Mouse (Mus musculus) ovary, postnatal 14 days (tissue): Measurements from ENCODE around the gene Clec16a.

Source experiments
- DNase-seq: peaks from one replicate; pipeline ENCODE4 v3.0.0; 2022; ENCODE audit warnings: low spot score

The Clec16a gene

DNA sequence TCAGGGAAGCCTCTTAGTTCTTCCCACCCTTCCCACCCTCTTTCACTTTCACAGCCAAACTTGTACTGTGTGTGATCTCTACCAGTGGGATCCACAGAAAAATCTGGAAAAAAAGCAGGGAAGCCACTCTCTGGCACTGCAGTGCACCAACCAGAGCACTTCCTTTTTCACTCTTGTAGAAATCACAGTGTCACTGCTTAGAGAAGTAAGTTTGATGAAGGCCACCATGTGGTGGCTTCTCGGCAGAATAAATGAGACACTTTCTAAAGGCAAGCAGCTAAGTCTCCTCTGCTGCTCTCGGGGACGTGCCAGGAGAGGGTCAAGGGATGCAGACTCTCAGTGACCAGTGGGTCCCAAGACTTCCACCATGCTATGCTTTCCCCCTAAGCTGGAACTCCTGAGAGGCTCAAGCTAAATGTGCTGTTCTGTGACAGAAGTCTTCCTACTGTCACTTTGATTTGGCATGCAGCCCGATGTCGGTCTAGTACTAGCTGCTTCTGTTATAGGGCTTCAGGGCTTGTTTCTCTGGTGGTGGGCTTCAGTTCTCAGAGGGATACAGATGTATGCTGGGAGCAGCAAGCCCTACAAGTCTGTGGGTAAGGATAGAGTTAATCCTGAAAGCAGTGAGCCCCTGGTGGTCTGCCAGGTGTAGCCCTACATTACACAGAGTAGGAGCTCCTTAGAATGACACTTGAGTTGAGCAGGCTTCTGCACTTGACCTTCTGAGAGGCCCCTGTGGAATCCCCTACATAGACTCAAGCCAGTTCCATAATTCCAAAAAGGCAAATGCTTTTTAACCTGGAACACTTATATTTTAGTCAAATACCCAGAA, 178.9 kb downstream of the Clec16a start:
- DNase-seq: no peak

GRCm38 (mm10) chr16:10725156-10725555, 180.0 kb downstream of the Clec16a start:
- no peak for DNase-seq

GRCm38 (mm10) chr16:10727630-10728029, 182.5 kb downstream of the Clec16a start:
- DNase-seq: no peak

DNA sequence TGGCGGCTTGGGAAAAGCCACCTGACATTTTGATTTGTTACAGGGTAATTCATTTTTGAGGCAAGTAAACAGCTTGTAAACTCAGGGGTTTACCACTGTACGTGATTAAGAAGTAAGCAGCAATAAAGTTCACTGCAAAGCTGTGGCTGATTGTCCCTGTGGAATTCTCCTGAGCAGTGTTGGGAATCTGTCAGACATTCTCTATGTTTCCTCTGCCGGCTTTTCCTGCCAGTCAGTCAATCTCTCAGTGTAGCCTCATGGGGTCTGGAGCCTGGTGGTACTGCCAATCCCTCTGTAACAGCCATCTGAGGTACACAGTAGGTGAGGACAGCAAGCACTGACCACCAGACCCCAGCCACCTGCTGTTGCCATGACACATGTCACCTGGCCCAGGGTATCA, 183.7 kb downstream of the Clec16a start:
- no peak for DNase-seq

GRCm38 (mm10) chr16:10730941-10731340, 185.8 kb downstream of the Clec16a start:
- no peak for DNase-seq

- DNase-seq: no peak
Measured at GRCm38 (mm10) chr16:10731785-10732184, 186.6 kb downstream of the Clec16a start.

DNA sequence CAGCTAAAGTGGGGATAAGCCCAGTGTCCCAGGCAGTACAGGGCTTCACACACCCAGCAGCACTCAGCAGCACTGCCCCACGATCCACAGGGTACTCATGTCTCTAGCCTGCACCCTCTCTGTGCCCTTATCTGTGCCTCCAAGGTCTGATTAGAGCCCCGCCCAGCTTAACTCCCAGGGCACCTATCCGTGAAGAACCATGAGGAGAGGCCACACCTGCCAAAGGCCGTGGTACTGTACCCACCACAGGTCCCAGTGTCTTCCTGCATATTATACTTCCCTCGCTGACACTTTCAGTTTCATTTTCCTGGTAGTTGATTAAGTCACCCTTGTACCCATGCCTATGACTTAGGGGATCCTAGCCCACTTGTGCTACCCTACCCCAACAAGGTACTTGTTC, 187.3 kb downstream of the Clec16a start:
- no peak for DNase-seq

DNA sequence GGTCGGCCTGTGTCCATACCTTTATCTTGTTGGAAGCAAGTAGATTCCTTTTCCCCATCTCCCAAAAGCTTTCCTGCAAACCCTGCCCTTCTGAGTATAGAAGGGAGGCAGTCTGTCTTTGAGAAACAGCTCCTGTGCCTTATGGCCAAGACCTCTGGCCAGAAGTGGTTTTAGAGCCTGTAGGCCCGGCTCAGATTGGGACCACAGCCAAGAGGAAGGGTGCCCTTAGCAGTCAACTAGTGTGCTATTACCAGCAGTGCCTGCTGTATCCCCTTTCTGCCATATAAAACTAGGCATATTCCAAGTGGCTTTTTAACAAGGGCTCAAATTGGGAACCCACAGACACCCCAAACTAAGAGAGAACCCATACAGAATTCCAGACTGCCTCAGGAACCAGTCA, 190.6 kb downstream of the Clec16a start:
- DNase-seq: no peak

GRCm38 (mm10) chr16:10736364-10736763, 191.2 kb downstream of the Clec16a start:
- DNase-seq: no peak

- DNase-seq: no peak
Measured at GRCm38 (mm10) chr16:10737571-10737970, 192.4 kb downstream of the Clec16a start.

- DNase-seq: no peak
Measured at GRCm38 (mm10) chr16:10738866-10739265, 193.7 kb downstream of the Clec16a start.

GRCm38 (mm10) chr16:10739854-10740398, 194.8 kb downstream of the Clec16a start:
- no peak for DNase-seq

- DNase-seq: no peak
Measured at GRCm38 (mm10) chr16:10741082-10741481, 195.9 kb downstream of the Clec16a start.

- DNase-seq: no peak
Measured at GRCm38 (mm10) chr16:10749226-10749625, 204.1 kb downstream of the Clec16a start.

GRCm38 (mm10) chr16:10749824-10750223, 204.7 kb downstream of the Clec16a start:
- DNase-seq: no peak

DNA sequence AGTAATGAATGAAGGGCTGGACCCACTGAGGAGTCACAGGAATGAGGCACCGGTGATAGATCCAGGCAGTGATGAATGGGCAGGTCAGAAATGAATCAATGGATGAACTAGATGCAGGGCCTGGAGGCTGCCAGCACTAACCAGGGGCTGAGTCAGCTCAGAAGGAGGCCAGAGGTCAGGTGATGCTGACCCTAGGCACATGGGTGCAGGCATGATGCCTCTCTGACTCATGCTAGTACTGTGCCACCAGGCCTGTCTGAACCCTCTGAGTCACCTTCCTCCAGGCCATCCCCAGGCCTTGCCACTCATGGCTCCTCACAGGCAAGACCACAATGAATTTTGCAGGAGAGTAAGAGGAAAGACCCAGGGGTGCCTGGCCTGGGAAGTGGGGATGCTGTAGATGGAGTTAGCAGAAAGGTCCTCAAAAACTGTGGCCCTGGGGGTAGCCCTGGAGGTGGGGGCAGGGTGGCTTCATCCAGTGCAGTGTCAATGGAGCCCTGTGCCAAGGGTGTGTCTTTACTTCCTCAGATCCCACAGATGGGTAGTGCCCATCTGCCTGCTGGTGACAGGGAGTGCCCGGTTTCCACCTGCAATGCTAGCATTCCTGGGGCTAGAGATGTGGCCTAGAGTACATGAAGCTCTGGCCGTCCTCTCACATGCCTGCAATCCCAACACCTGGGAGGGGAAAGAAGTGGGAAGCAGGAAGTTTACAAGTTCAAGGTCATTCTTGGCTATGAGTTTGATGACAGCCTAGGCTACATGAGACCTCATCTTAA, 209.6 kb downstream of the Clec16a start:
- DNase-seq: no peak

- DNase-seq: no peak
Measured at GRCm38 (mm10) chr16:10756168-10756567, 211.0 kb downstream of the Clec16a start.

DNA sequence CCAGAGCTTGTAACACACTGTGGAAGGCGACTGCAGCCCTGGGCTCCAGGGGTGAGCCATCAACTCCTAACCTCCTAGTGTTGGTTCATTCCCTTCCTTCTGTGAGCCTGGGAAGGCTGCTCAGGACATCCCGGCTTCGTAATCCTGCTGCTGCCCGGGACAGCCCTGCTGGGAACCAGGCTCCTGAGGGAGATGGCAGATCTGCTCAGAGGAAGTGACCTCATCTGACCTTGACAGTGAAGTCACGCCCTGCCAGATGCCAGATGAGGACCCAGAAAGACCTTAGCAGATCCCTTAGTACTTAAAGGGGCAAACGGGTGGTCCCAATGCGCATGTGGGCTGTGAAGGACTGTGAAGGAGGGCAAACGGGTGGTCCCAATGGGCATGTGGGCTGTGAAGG, 216.0 kb downstream of the Clec16a start:
- DNase-seq: no peak

- DNase-seq: no peak
Measured at GRCm38 (mm10) chr16:10762569-10763180, 217.5 kb downstream of the Clec16a start.

DNA sequence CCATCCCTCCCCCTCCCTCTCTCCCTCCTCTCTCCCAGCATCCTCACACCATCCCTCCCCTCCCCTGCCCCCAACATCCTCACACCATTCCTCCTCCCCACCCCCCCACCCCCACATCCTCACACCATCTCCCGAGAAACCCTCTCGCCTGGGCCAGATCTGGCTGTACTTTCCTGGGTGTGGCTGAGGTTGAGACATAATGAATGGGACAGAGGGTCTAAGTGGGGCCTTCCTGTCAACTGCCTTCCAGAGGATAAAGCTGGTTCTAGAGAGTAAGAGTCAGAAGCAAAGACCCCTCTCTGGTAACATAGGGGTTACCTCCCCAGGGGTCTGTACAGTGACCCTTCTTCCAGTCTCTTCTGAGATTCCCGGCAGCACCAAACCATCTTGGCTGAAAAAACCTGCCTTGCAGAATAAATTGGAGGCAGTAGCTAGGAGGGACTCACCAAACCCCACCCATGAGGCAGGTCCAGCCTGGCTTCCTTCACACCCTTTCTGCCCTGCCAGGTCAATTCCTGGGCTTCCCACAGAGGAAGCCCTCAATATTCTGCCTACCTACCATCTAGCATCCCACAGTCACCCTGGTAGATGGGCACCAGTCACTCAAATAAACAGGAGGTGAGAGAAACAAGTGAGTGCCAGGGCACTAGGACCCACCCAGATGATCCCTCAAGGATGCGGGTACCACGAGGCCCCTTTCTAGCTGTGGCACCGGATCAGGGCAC, 218.6 kb downstream of the Clec16a start:
- no peak for DNase-seq

GRCm38 (mm10) chr16:10764323-10764722, 219.2 kb downstream of the Clec16a start:
- no peak for DNase-seq

DNA sequence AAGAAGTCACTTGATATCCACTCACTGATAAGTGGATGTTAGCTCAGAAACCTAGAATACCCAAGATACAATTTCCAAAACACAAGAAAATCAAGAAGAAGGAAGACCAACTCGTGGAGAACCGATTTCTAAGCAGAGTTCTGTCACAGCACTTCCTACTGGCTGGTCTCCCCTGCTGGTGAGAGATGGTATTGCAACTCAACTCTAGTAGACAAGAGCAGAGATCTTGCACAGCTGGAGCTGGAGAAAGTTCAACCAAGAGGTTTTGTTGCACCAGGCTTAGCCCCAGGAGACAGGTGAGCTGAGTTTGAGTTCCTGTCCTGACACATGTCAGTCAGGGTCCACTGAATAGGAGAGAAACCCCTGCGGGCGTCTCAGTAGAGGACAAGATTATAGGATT, 222.0 kb downstream of the Clec16a start:
- peak; percentile 69 for DNase-seq
